Mouse (Mus musculus) limb, embryonic 14.5 days (tissue): ENCODE results near the gene Midn. TPM values are rescaled to one million over a fixed set of nuclear protein-coding genes. Genes with fewer than 3 reads are reported as not detected.

ENCODE experiments used
- ATAC-seq: fragments of 200-750 bp; cut with Nextera tagmentation; 2 replicates; pipeline ENCODE4 v1.8.0; 2017; ENCODE audit warnings: low read depth, moderate number of reproducible peaks, moderate TSS enrichment; ENCODE audit not compliant: low FRiP score
- DNase-seq: peaks from one replicate; pipeline ENCODE4 v3.0.0-alpha.2; 2015; ENCODE audit warnings: low spot score
- H3K27ac ChIP-seq: fragments of 300-500 bp; sonication (generic); replicated peaks from 2 replicates; pipeline ENCODE4 v1.5.1; 2014; ENCODE audit warnings: low read depth, mild to moderate bottlenecking, low read length, moderate library complexity, mixed read lengths
- H3K27me3 ChIP-seq: fragments of 300-500 bp; sonication (generic); 2 replicates; pipeline ENCODE4 v1.6.1; 2014; ENCODE audit warnings: low read length, mixed read lengths; ENCODE audit not compliant: control insufficient read depth, insufficient read depth
- H3K36me3 ChIP-seq: fragments of 300-500 bp; sonication (generic); 2 replicates; pipeline ENCODE4 v1.6.1; 2014; ENCODE audit warnings: mild to moderate bottlenecking, low read length, moderate library complexity, mixed read lengths; ENCODE audit not compliant: control insufficient read depth, insufficient read depth
- H3K4me1 ChIP-seq: fragments of 300-500 bp; sonication (generic); 2 replicates; pipeline ENCODE4 v1.6.1; 2014; ENCODE audit warnings: antibody characterized with exemption, low read length, mixed read lengths; ENCODE audit not compliant: control insufficient read depth, insufficient read depth
- H3K4me2 ChIP-seq: fragments of 300-500 bp; sonication (generic); replicated peaks from 2 replicates; pipeline ENCODE4 v1.6.1; 2014; ENCODE audit warnings: low read depth, mild to moderate bottlenecking, low read length, moderate library complexity; ENCODE audit not compliant: severe bottlenecking
- H3K4me3 ChIP-seq: fragments of 300-500 bp; sonication (generic); replicated peaks from 2 replicates; pipeline ENCODE4 v1.5.1; 2014; ENCODE audit warnings: low read length
- H3K9ac ChIP-seq: fragments of 300-500 bp; sonication (generic); 2 replicates; pipeline ENCODE4 v1.6.1; 2014; ENCODE audit warnings: mild to moderate bottlenecking, low read depth, low read length, moderate library complexity; ENCODE audit not compliant: severe bottlenecking
- H3K9me3 ChIP-seq: fragments of 300-500 bp; sonication (generic); 2 replicates; pipeline ENCODE4 v1.6.1; 2016; ENCODE audit warnings: low read length; ENCODE audit not compliant: control insufficient read depth
- POLR2A ChIP-seq: fragments of 200-500 bp; IDR thresholded peaks from 2 replicates; pipeline ENCODE4 v1.8.0; 2012; ENCODE audit warnings: inconsistent platforms, mild to moderate bottlenecking, moderate library complexity, borderline replicate concordance; ENCODE audit not compliant: insufficient read depth, insufficient read length; ENCODE audit errors: extremely low read depth
- WGBS: fragments of 180-500 bp; shearing (Covaris S2); extraction: QIAGEN DNeasy Blood & Tissue Kit; methylation state at CpG from one replicate; pipeline ENCODE4 v1.1.7; 2014; 5-methylcytosine and 5-hydroxymethylcytosine counted together
- polyA plus RNA-seq, 2 experiments: library from polyadenylated mRNA; depleted of rRNA in 1 of 2; stranded (reverse) in 1 of 2; unstranded in 1 of 2; fragments of >200 nt; fragmentation: Nextera tagmentation in 1 of 2; extraction: Ambion mirVana in 1 of 2; gene quantifications; 2 replicates each; pipeline versions ENCODE4 v1.2.1 to v1.2.3; 2012 to 2014

Gene Midn
- polyA plus RNA-seq, 2 experiments: 33.4 to 108 TPM

DNA sequence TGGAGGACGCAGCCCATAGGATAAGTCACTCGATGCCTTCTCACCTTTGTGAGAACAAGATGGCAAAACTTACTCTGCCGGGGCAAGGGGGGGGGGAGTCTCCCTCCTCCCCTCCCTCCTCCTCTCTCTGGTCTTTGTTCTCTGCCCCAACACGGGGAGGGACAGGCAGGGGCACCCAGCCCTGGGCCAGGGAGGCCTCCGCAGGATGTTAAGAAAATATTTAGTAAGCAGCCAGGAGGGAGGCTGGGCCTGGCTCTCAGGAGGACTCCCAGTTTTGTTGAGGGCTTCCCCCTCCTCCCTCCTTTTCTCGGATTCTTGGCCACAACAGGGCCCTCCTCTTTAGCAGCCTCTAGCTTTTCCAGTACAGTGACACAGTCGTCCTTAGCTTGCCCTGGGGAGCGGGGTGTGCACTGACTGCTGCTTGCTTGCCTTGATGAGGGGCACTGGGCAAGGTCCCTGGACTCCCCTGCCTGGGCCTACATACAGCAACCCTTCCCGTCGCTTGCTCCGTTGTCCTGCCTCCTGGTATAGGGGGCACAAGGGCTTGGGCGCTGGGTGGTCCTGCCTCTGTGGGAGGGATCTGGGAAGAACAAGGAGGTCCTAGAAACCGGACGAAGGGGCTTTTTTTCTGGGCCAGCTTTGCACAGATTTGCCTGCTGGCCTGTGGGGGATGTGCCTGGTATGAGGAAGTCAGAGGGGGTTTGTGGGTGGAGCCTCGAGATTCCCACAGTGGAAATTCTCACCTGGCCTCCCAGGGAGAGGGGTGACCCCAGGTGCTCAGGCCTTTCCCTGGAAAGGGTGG, 4.2 kb downstream of the Midn start:
- DNase-seq (no peak), ATAC-seq (no peak)
- Histone ChIP-seq H3K27ac (peak overlapping the region; percentile 96), H3K27me3 (no peaks in the 10 kb centered on the region), H3K9ac (peak overlapping the region; percentile 98), H3K4me2 (peak overlapping the region; percentile 93), H3K36me3 (peaks cover 73% of the 10 kb centered on the region), H3K9me3 (no peaks in the 10 kb centered on the region), H3K4me3 (peak overlapping the region; percentile 99), H3K4me1 (peaks cover 31% of the 10 kb centered on the region)
- WGBS: 5% methylated on average over 15 of the region's 15 CpGs
- no peak for TF ChIP-seq POLR2A

DNA sequence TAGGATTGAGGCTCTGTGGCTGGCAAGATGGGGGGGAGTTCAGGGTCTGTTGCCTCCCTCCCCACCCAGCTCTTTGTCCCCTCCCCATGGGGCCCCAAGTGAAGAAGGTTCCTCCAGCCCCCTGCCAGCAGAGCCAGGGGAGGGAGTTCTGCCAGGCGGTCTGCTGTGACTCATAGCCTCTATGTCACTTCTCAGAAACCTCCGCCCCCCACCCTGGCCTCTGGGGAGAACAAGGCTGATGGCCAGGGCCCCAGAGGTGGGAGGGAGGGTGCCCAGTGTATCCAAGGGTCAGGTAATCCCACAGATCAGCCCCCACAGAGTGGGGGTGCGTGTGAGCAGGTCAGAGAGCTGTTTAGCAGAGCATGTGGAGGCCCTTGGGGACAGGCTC, 4.8 kb downstream of the Midn start:
- ATAC-seq (no peak), DNase-seq (no peak)
- Histone ChIP-seq H3K27ac (peak overlapping the region; percentile 96), H3K9ac (peak overlapping the region; percentile 98), H3K4me3 (peak overlapping the region; percentile 99), H3K27me3 (no peaks in the 10 kb centered on the region), H3K9me3 (no peaks in the 10 kb centered on the region), H3K36me3 (peaks cover 79% of the 10 kb centered on the region), H3K4me2 (peak overlapping the region; percentile 93), H3K4me1 (peaks cover 31% of the 10 kb centered on the region)
- no peak for TF ChIP-seq POLR2A
- 28% methylated on average over 2 of the region's 3 CpGs for WGBS

DNA sequence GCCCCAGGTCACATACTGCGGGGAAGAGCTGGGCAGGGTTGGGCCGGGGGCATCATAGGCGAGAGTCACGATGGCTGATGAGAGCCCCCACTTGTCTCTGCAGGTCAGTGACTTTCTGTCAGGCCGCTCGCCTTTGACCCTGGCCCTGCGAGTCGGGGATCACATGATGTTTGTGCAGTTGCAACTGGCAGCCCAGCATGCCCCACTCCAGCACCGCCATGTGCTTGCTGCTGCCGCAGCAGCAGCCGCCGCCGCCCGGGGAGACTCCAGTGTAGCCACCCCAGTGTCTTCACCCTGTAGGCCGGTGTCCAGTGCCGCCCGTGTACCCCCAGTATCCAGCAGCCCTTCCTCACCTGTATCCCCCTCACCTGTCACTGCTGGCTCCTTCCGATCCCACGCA, 5.6 kb downstream of the Midn start:
- H3K27me3 ChIP-seq: no peaks in the 10 kb centered on the region
- no peak for TF ChIP-seq POLR2A
- H3K4me3 ChIP-seq: 0 out of 2 replicates have a peak overlapping the region, but pooled peaks have one; percentile 5
- H3K36me3 ChIP-seq: peaks cover 80% of the 10 kb centered on the region
- ATAC-seq (no peak), DNase-seq (no peak)
- 84% methylated on average over 19 of the region's 19 CpGs for WGBS
- H3K4me2 ChIP-seq: peak overlapping the region; percentile 3; the same call in 1 of the 2 replicates
- no peak overlapping the region for H3K9ac ChIP-seq
- no peak overlapping the region for H3K27ac ChIP-seq
- H3K9me3 ChIP-seq: no peaks in the 10 kb centered on the region
- peaks cover 35% of the 10 kb centered on the region for H3K4me1 ChIP-seq

DNA sequence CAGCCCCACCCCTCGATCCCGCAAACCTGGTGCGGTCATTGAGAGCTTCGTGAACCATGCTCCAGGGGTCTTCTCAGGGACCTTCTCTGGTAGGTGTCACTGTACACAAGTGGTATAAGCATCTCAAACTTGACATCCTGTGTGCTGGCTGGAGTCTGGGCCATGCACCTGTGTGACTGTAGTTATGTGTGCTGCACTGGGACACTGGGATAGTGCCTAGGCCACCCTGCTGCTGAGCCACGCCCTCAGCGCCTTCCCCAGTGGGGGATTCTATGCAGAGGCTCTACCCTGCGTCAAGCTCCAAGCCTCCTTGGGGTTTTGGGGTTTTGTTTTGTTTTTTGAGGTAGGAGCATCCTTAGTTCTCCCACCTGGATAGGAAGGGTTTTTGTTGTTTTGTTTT, 6.3 kb downstream of the Midn start:
- DNase-seq: no peak
- no peaks in the 10 kb centered on the region for H3K9me3 ChIP-seq
- no peak overlapping the region for H3K4me3 ChIP-seq
- H3K27ac ChIP-seq: no peak overlapping the region
- H3K9ac ChIP-seq: no peak overlapping the region
- H3K27me3 ChIP-seq: no peaks in the 10 kb centered on the region
- H3K36me3 ChIP-seq: peaks cover 80% of the 10 kb centered on the region
- TF ChIP-seq POLR2A: no peak
- H3K4me1 ChIP-seq: peaks cover 41% of the 10 kb centered on the region
- 80% methylated on average over 7 of the region's 7 CpGs for WGBS
- H3K4me2 ChIP-seq: no peak overlapping the region
- ATAC-seq: no peak

DNA sequence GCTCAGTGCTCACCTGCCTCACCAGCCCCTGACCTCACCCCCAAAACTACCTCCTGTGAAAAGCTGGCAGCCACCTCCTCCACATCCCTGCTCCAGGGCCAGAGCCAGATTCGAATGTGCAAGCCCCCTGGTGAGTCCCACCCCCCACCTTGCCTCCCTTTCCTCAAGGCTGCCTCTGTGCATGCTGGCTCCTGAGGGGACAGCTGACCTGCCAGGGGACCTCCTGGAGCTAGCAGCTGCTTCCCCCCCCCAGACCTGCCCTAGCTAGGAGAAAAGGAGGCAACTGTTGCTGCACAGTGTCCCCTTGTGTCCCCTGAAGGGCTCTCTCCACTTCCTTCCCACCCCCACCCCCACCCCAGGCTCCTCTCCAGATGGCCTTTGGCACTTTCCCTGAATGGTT, 7.2 kb downstream of the Midn start:
- Histone ChIP-seq H3K9ac (no peak overlapping the region), H3K4me1 (peaks cover 45% of the 10 kb centered on the region), H3K27me3 (no peaks in the 10 kb centered on the region), H3K4me2 (no peak overlapping the region), H3K36me3 (peaks cover 75% of the 10 kb centered on the region), H3K27ac (0 out of 2 replicates have a peak overlapping the region, but pooled peaks have one; percentile 26), H3K9me3 (no peaks in the 10 kb centered on the region), H3K4me3 (no peak overlapping the region)
- ATAC-seq: no peak
- 38% methylated on average over 1 of the region's 1 CpGs for WGBS
- no peak for TF ChIP-seq POLR2A
- no peak for DNase-seq
